Mouse (Mus musculus) megakaryocyte, embryonic 14.5 days (primary cell): ENCODE results near the gene Klhl31.

Experiments used
- FLI1 ChIP-seq: IDR thresholded peaks from 2 replicates; pipeline ENCODE4 v1.6.1; 2012; ENCODE audit warnings: low read length, inconsistent platforms, mixed read lengths
- GATA1 ChIP-seq: IDR thresholded peaks from 3 replicates; pipeline ENCODE4 v1.6.1; 2012; ENCODE audit warnings: mixed read lengths, low read length, inconsistent platforms, borderline replicate concordance

GRCm38 (mm10) chr9:77651847-77652246 lies 15.5 kb downstream of the Klhl31 start:
- TF ChIP-seq FLI1 = no peak
- no peak for TF ChIP-seq GATA1
